Mouse (Mus musculus) forebrain, embryonic 10.5 days (tissue): ENCODE data around the gene Oxct2a. TPM values are rescaled to one million over a fixed set of nuclear protein-coding genes. Genes with fewer than 3 reads are reported as not detected.
"Not testable (repeated sequence)": the region's sequence is repeated elsewhere in the genome, so short reads cannot be mapped to it uniquely, and the experiment has no call there.

Experiments used
- DNase-seq: peaks from one replicate; pipeline ENCODE4 v3.0.0-alpha.2; 2017; ENCODE audit warnings: low spot score; ENCODE audit errors: extremely low spot score
- H3K27ac ChIP-seq: fragments of 300-500 bp; sonication (generic); 2 replicates; pipeline ENCODE4 v1.5.1; 2016; ENCODE audit warnings: mild to moderate bottlenecking
- H3K27me3 ChIP-seq: fragments of 300-500 bp; sonication (generic); 2 replicates; pipeline ENCODE4 v1.6.1; 2016; ENCODE audit warnings: mild to moderate bottlenecking; ENCODE audit not compliant: poor library complexity, severe bottlenecking
- H3K36me3 ChIP-seq: fragments of 300-500 bp; sonication (generic); replicated peaks from 2 replicates; pipeline ENCODE4 v1.6.1; 2016; ENCODE audit warnings: mild to moderate bottlenecking, moderate library complexity
- H3K4me1 ChIP-seq: fragments of 300-500 bp; sonication (generic); 2 replicates; pipeline ENCODE4 v1.6.1; 2016
- H3K4me3 ChIP-seq: fragments of 300-500 bp; sonication (generic); 2 replicates; pipeline ENCODE4 v1.5.1; 2016; ENCODE audit warnings: mild to moderate bottlenecking, moderate library complexity
- H3K9me3 ChIP-seq: fragments of 300-500 bp; sonication (generic); 2 replicates; pipeline ENCODE4 v1.6.1; 2016; ENCODE audit warnings: mild to moderate bottlenecking, moderate library complexity
- WGBS: fragments of 180-500 bp; shearing (Covaris S2); methylation state at CpG from one replicate; pipeline ENCODE4 v1.1.7; 2016; 5-methylcytosine and 5-hydroxymethylcytosine counted together
- polyA plus RNA-seq: library from polyadenylated mRNA; unstranded; fragments of >200 nt; fragmentation: Nextera tagmentation; extraction: Ambion mirVana; gene quantifications from 2 replicates; pipeline ENCODE4 v1.2.1, GENCODE M21; 2016

The Oxct2a gene
- polyA plus RNA-seq, 1 experiment from 2014 or later, result not detected

GRCm38 (mm10) chr4:123335244-123335643 is 11.8 kb upstream of the Oxct2a start:
- H3K27me3 ChIP-seq, result peaks cover 13% of the 10 kb centered on the region
- DNase-seq, H3K4me3 ChIP-seq, H3K9me3 ChIP-seq, H3K27ac ChIP-seq, H3K4me1 ChIP-seq, H3K36me3 ChIP-seq: not testable (repeated sequence)
- WGBS, result 84% methylated on average over 10 of the region's 10 CpGs

GRCm38 (mm10) chr4:123334177-123334576 is 10.7 kb upstream of the Oxct2a start:
- Histone ChIP-seq H3K27ac (no peak overlapping the region), H3K4me1 (no peaks in the 10 kb centered on the region), H3K9me3 (no peaks in the 10 kb centered on the region; the same call in 1 of the 2 replicates), H3K4me3 (no peak overlapping the region), H3K36me3 (no peaks in the 10 kb centered on the region), H3K27me3 (0 out of 2 replicates have a peak, but pooled peaks cover 5% of the 10 kb centered on the region)
- DNase-seq, result no peak
- 66% methylated on average over 3 of the region's 3 CpGs for WGBS

GRCm38 (mm10) chr4:123333151-123333550 is 9.7 kb upstream of the Oxct2a start:
- Histone ChIP-seq H3K36me3 (no peaks in the 10 kb centered on the region), H3K27me3 (no peaks in the 10 kb centered on the region), H3K9me3 (no peaks in the 10 kb centered on the region; the same call in 1 of the 2 replicates), H3K4me3 (no peak overlapping the region), H3K4me1 (no peaks in the 10 kb centered on the region), H3K27ac (no peak overlapping the region)
- DNase-seq, result no peak
- WGBS, result 94% methylated on average over 4 of the region's 4 CpGs

GRCm38 (mm10) chr4:123331961-123332360 is 8.5 kb upstream of the Oxct2a start:
- DNase-seq, H3K27ac ChIP-seq, H3K27me3 ChIP-seq, H3K9me3 ChIP-seq, H3K4me3 ChIP-seq, H3K36me3 ChIP-seq, H3K4me1 ChIP-seq: not testable (repeated sequence)
- 76% methylated on average over 1 of the region's 1 CpGs for WGBS

- WGBS, result 73% methylated on average over 5 of the region's 5 CpGs
- H3K27me3 ChIP-seq, result 0 out of 2 replicates have a peak, but pooled peaks cover 7% of the 10 kb centered on the region
- H3K36me3 ChIP-seq, result no peaks in the 10 kb centered on the region
- no peaks in the 10 kb centered on the region for H3K4me1 ChIP-seq
- no peaks in the 10 kb centered on the region; the same call in 1 of the 2 replicates for H3K9me3 ChIP-seq
- DNase-seq, result no peak
- H3K27ac ChIP-seq, result no peak overlapping the region
- no peak overlapping the region for H3K4me3 ChIP-seq
These were observed 7.9 kb upstream of the Oxct2a start for GRCm38 (mm10) chr4:123331326-123331725.

- 74% methylated on average over 6 of the region's 6 CpGs for WGBS
- no peak for DNase-seq
- H3K36me3 ChIP-seq, result no peaks in the 10 kb centered on the region
These were observed 5.5 kb upstream of the Oxct2a start for GRCm38 (mm10) chr4:123328946-123329345.

GRCm38 (mm10) chr4:123327630-123328029 is 4.2 kb upstream of the Oxct2a start:
- Histone ChIP-seq H3K4me3 (no peak overlapping the region), H3K9me3 (no peaks in the 10 kb centered on the region; the same call in 1 of the 2 replicates), H3K36me3 (no peaks in the 10 kb centered on the region), H3K27me3 (peaks cover 35% of the 10 kb centered on the region), H3K27ac (no peak overlapping the region), H3K4me1 (peaks cover 10% of the 10 kb centered on the region)
- no peak for DNase-seq
- WGBS, result 65% methylated on average over 3 of the region's 3 CpGs

More at GRCm38 (mm10) chr4:123328946-123329345, 5.5 kb upstream of the Oxct2a start:
- H3K4me3 ChIP-seq, result no peak overlapping the region
- H3K4me1 ChIP-seq, result no peaks in the 10 kb centered on the region
- H3K9me3 ChIP-seq, result no peaks in the 10 kb centered on the region; the same call in 1 of the 2 replicates
- H3K27me3 ChIP-seq, result peaks cover 22% of the 10 kb centered on the region
- H3K27ac ChIP-seq, result no peak overlapping the region

GRCm38 (mm10) chr4:123326087-123326486 is 2.7 kb upstream of the Oxct2a start:
- H3K4me1 ChIP-seq, result peaks cover 11% of the 10 kb centered on the region
- WGBS, result 89% methylated on average over 3 of the region's 3 CpGs
- H3K27ac ChIP-seq, result no peak overlapping the region
- H3K27me3 ChIP-seq, result peaks cover 47% of the 10 kb centered on the region
- H3K36me3 ChIP-seq, result no peaks in the 10 kb centered on the region
- no peaks in the 10 kb centered on the region for H3K9me3 ChIP-seq
- no peak overlapping the region for H3K4me3 ChIP-seq
- DNase-seq, result no peak

GRCm38 (mm10) chr4:123322910-123323309 is 524 bp downstream of the Oxct2a start:
- Histone ChIP-seq H3K27me3 (peaks cover 47% of the 10 kb centered on the region), H3K4me1 (peaks cover 18% of the 10 kb centered on the region), H3K4me3 (peak overlapping the region; percentile 41)
- not testable (repeated sequence) for H3K27ac ChIP-seq, H3K9me3 ChIP-seq, DNase-seq, H3K36me3 ChIP-seq
- 24% methylated on average over 22 of the region's 38 CpGs for WGBS

- no peaks in the 10 kb centered on the region; the same call in 1 of the 2 replicates for H3K4me1 ChIP-seq
- WGBS, result 78% methylated on average over 3 of the region's 3 CpGs
- H3K27me3 ChIP-seq, result no peaks in the 10 kb centered on the region
- no peak overlapping the region for H3K4me3 ChIP-seq
- no peak overlapping the region for H3K27ac ChIP-seq
- no peak for DNase-seq
- peaks cover 4% of the 10 kb centered on the region for H3K36me3 ChIP-seq
- no peaks in the 10 kb centered on the region for H3K9me3 ChIP-seq
These were observed 8.9 kb downstream of the Oxct2a start for GRCm38 (mm10) chr4:123314497-123314896.

- Histone ChIP-seq H3K36me3 (peaks cover 4% of the 10 kb centered on the region), H3K4me1 (no peaks in the 10 kb centered on the region; the same call in 1 of the 2 replicates), H3K4me3 (no peak overlapping the region), H3K27ac (no peak overlapping the region), H3K9me3 (no peaks in the 10 kb centered on the region), H3K27me3 (no peaks in the 10 kb centered on the region)
- DNase-seq, result no peak
- WGBS, result 91% methylated on average over 6 of the region's 6 CpGs
These were observed 10.4 kb downstream of the Oxct2a start for GRCm38 (mm10) chr4:123313010-123313409.

- no peaks in the 10 kb centered on the region; the same call in 1 of the 2 replicates for H3K4me1 ChIP-seq
- no peak overlapping the region for H3K4me3 ChIP-seq
- 81% methylated on average over 7 of the region's 7 CpGs for WGBS
- H3K9me3 ChIP-seq, result no peaks in the 10 kb centered on the region
- DNase-seq, result no peak
- H3K36me3 ChIP-seq, result peaks cover 9% of the 10 kb centered on the region
- H3K27me3 ChIP-seq, result no peaks in the 10 kb centered on the region
- no peak overlapping the region for H3K27ac ChIP-seq
These were observed 11.6 kb downstream of the Oxct2a start for GRCm38 (mm10) chr4:123311845-123312244.

GRCm38 (mm10) chr4:123308292-123308691 is 15.1 kb downstream of the Oxct2a start:
- 57% methylated on average over 3 of the region's 3 CpGs for WGBS
- H3K36me3 ChIP-seq, result peaks cover 34% of the 10 kb centered on the region
- DNase-seq, result no peak

GRCm38 (mm10) chr4:123306999-123307398 is 16.4 kb downstream of the Oxct2a start:
- H3K4me3 ChIP-seq, result no peak overlapping the region
- no peak for DNase-seq
- no peaks in the 10 kb centered on the region for H3K27me3 ChIP-seq
- H3K36me3 ChIP-seq, result peaks cover 47% of the 10 kb centered on the region
- 93% methylated on average over 10 of the region's 10 CpGs for WGBS
- H3K9me3 ChIP-seq, result peaks cover 4% of the 10 kb centered on the region; the same call in 1 of the 2 replicates
- H3K27ac ChIP-seq, result no peak overlapping the region
- H3K4me1 ChIP-seq, result no peaks in the 10 kb centered on the region

More at GRCm38 (mm10) chr4:123308292-123308691, 15.1 kb downstream of the Oxct2a start:
- Histone ChIP-seq H3K9me3 (peaks cover 4% of the 10 kb centered on the region; the same call in 1 of the 2 replicates), H3K4me3 (no peak overlapping the region), H3K27me3 (no peaks in the 10 kb centered on the region), H3K4me1 (no peaks in the 10 kb centered on the region; the same call in 1 of the 2 replicates), H3K27ac (no peak overlapping the region)
